In genomic region chr6:39230664-39231063, GRCm38 (mm10) we compare ENCODE assay signal across 14 mouse cellular contexts. TPM values are rescaled to one million over a fixed set of nuclear protein-coding genes. Genes with fewer than 3 reads are reported as not detected.
DNase-seq lines count a peak whose midpoint lies in the region; ATAC-seq and TF ChIP-seq lines count a peak whose summit lies in the region.
"Had no signal": no experiment of that assay in that cellular context is flagged by ENCODE, and none has a peak within 500 bp of the region (broad histone marks: within the 10 kb centered on the region; RNA-seq: fewer than 3 reads in every experiment).

No protein-coding gene starts in this region.

- H3K27me3 ChIP-seq in hindbrain, postnatal 0 days (ENCODE audit: insufficient read depth, low read length): no peaks in the 10 kb centered on the region
- H3K27me3 ChIP-seq: embryonic facial prominence, embryonic 12.5 days; hindbrain, embryonic 15.5 days; limb, embryonic 15.5 days had no signal

- no peaks in the 10 kb centered on the region for H3K36me3 ChIP-seq in hindbrain, postnatal 0 days (ENCODE audit: insufficient read depth, low read length)
- H3K36me3 ChIP-seq: embryonic facial prominence, embryonic 12.5 days; hindbrain, embryonic 15.5 days; limb, embryonic 15.5 days; midbrain, embryonic 10.5 days had no signal

- H3K4me1 ChIP-seq in hindbrain, postnatal 0 days (ENCODE audit: insufficient read depth, low read length): 0 out of 2 replicates have a peak, but pooled peaks cover 6% of the 10 kb centered on the region

- TF ChIP-seq CTCF in hindbrain, postnatal 0 days (IDR thresholded peaks at IDR 0.05; ENCODE audit: low read depth): no peak

- no peaks in the 10 kb centered on the region for H3K9me3 ChIP-seq in hindbrain, postnatal 0 days (ENCODE audit: low read length)
- H3K9me3 ChIP-seq: embryonic facial prominence, embryonic 12.5 days; hindbrain, embryonic 15.5 days; limb, embryonic 15.5 days; midbrain, embryonic 10.5 days had no signal

- DNase-seq in layer of hippocampus, adult 9-11 months: peak; percentile 59
- DNase-seq in layer of hippocampus, postnatal 14 days (ENCODE audit: low spot score in 2 of 2): no peak
- peak; percentile 49 to 52 for DNase-seq in B cell, adult 2 months
- no peak for DNase-seq in hindbrain, postnatal 0 days (ENCODE audit: low spot score)
- no peak for DNase-seq in urinary bladder, postnatal 14 days (ENCODE audit: low spot score)
- DNase-seq in right cerebral cortex, postnatal 10 days (ENCODE audit: low spot score in 2 of 2): no peak
- DNase-seq: cerebellum, adult 9-10 months; kidney, adult 18-20 months had no signal

- H3K4me2 ChIP-seq in hindbrain, postnatal 0 days (ENCODE audit: low read depth, low read length): no peak overlapping the region
- H3K4me2 ChIP-seq: embryonic facial prominence, embryonic 12.5 days; hindbrain, embryonic 15.5 days; limb, embryonic 15.5 days had no signal

- ATAC-seq in granulocyte monocyte progenitor cell, adult 5-6 weeks (replicated peaks; ENCODE audit: poor library complexity, severe bottlenecking): peak; percentile 97
- peak; percentile 95 for ATAC-seq in megakaryocyte, adult 5-6 weeks (ENCODE audit: poor library complexity, severe bottlenecking)
- ATAC-seq in hindbrain, postnatal 0 days: no peak

- no peak overlapping the region for H3K9ac ChIP-seq in hindbrain, postnatal 0 days (replicated peaks; ENCODE audit: low read length)
- H3K9ac ChIP-seq: embryonic facial prominence, embryonic 12.5 days; hindbrain, embryonic 15.5 days; limb, embryonic 15.5 days had no signal

- no peak overlapping the region for H3K4me3 ChIP-seq in hindbrain, postnatal 0 days (ENCODE audit: low read length)
- H3K4me3 ChIP-seq: embryonic facial prominence, embryonic 12.5 days; hindbrain, embryonic 15.5 days; limb, embryonic 15.5 days; midbrain, embryonic 10.5 days had no signal

- no peak overlapping the region for H3K27ac ChIP-seq in hindbrain, postnatal 0 days
- H3K27ac ChIP-seq: embryonic facial prominence, embryonic 12.5 days; hindbrain, embryonic 15.5 days; limb, embryonic 15.5 days; midbrain, embryonic 10.5 days had no signal

- WGBS in hindbrain, postnatal 0 days: 79% methylated on average over 8 of the region's 8 CpGs

RNA-seq across cellular contexts. Expression of gene Kdm7a, which starts 24.1 kb away (rescaled TPM):
- 10 to 100 TPM; 29.8 to 33.0 TPM for total RNA-seq in layer of hippocampus, postnatal 14 days (2021)
- total RNA-seq in granulocyte monocyte progenitor cell, adult 5-6 weeks (2014; fragmentation: Nextera tagmentation): 8.2 and 12.2 TPM in 2 replicates
- total RNA-seq in granulocyte monocyte progenitor cell, adult 5-6 weeks (2017): 9.9 and 11.0 TPM in 2 replicates
- total RNA-seq in megakaryocyte, adult 5-6 weeks (2015): 86.5 and 89.6 TPM in 2 replicates
- total RNA-seq in megakaryocyte, adult 5-6 weeks (2017): 80.4 and 101 TPM in 2 replicates
- total RNA-seq in hindbrain, postnatal 0 days (2014; rRNA removed): 6.8 and 7.8 TPM in 2 replicates
- polyA plus RNA-seq in hindbrain, postnatal 0 days (2015; fragmentation: Nextera tagmentation; extraction: Ambion mirVana): 2.0 and 2.2 TPM in 2 replicates

Comparison
In these comparisons a context has a peak if more than half of its experiments do, and no peak if none do; other contexts are left out.
1. DNase-seq: peak in layer of hippocampus, adult 9-11 months (single experiment) and B cell, adult 2 months (2 of 2); none in layer of hippocampus, postnatal 14 days (0 of 2), hindbrain, postnatal 0 days (single experiment), urinary bladder, postnatal 14 days (single experiment) and right cerebral cortex, postnatal 10 days (0 of 2).